Comparison of ENCODE assay signal across 8 mouse cellular contexts in genomic region chr8:83739711-83740468, GRCm38 (mm10). TPM values are rescaled to one million over a fixed set of nuclear protein-coding genes. Genes with fewer than 3 reads are reported as not detected.
A peak's percentile ranks its signal among the peaks of the same experiment; 100 is the strongest.
DNase-seq lines count a peak whose midpoint lies in the region; ATAC-seq lines count a peak whose summit lies in the region.

No protein-coding gene starts in this region.

- ATAC-seq in inflammation-experienced regulatory T-cells, adult 6 months, result peak; percentile 36
- peak; percentile 51 for ATAC-seq in megakaryocyte, adult 5-6 weeks (ENCODE audit: poor library complexity, severe bottlenecking)
- no peak for ATAC-seq in stomach, embryonic 15.5 days (ENCODE audit: insufficient read depth, low FRiP score, low read depth)
- no peak for ATAC-seq in forebrain, embryonic 15.5 days (replicated peaks)

- no peaks in the 10 kb centered on the region for H3K36me3 ChIP-seq in stomach, embryonic 15.5 days
- no peaks in the 10 kb centered on the region for H3K36me3 ChIP-seq in forebrain, embryonic 15.5 days

- H3K9me3 ChIP-seq in stomach, embryonic 15.5 days, result no peaks in the 10 kb centered on the region
- no peaks in the 10 kb centered on the region for H3K9me3 ChIP-seq in forebrain, embryonic 15.5 days

- peak overlapping the region; percentile 61 for H3K4me3 ChIP-seq in stomach, embryonic 15.5 days (replicated peaks)
- H3K4me3 ChIP-seq in forebrain, embryonic 15.5 days, result no peak overlapping the region

- H3K9ac ChIP-seq in stomach, embryonic 15.5 days, result no peak overlapping the region
- no peak overlapping the region for H3K9ac ChIP-seq in forebrain, embryonic 15.5 days (replicated peaks)

- peak overlapping the region; percentile 69 for H3K27ac ChIP-seq in stomach, embryonic 15.5 days
- H3K27ac ChIP-seq in forebrain, embryonic 15.5 days (replicated peaks), result no peak overlapping the region

- intact Hi-C loops in gastrocnemius, postnatal 14 days (cut with DNase I; ENCODE audit: low total_unique reads), result no loop called here

- H3K27me3 ChIP-seq in stomach, embryonic 15.5 days (replicated peaks), result no peaks in the 10 kb centered on the region
- H3K27me3 ChIP-seq in forebrain, embryonic 15.5 days, result peaks cover 31% of the 10 kb centered on the region

- peaks cover 32% of the 10 kb centered on the region for H3K4me1 ChIP-seq in stomach, embryonic 15.5 days
- peaks cover 11% of the 10 kb centered on the region for H3K4me1 ChIP-seq in forebrain, embryonic 15.5 days

- peak overlapping the region; percentile 96 for H3K4me2 ChIP-seq in stomach, embryonic 15.5 days
- H3K4me2 ChIP-seq in forebrain, embryonic 15.5 days (replicated peaks), result no peak overlapping the region

- peak; percentile 31 for DNase-seq in gastrocnemius, postnatal 14 days
- no peak for DNase-seq in gastrocnemius, postnatal 4 days (ENCODE audit: low spot score in 2 of 2)
- peak; percentile 79 for DNase-seq in c-Kit-positive CD71-negative TER-119-negative erythroid progenitor cells, embryonic 14.5 days (ENCODE audit: low read depth)
- DNase-seq in ovary, postnatal 36 days (ENCODE audit: low spot score), result no peak

- 42% methylated on average over 8 of the region's 8 CpGs for WGBS in stomach, embryonic 15.5 days
- 50% methylated on average over 8 of the region's 8 CpGs for WGBS in forebrain, embryonic 15.5 days

RNA-seq across cellular contexts. Expression of gene Adgre5, which starts 1.2 kb away (rescaled TPM):
- total RNA-seq in gastrocnemius, postnatal 14 days (2021), result 10 to 100 TPM; 31.6 to 40.0 TPM
- 10 to 100 TPM; 82.7 to 83.4 TPM for total RNA-seq in gastrocnemius, postnatal 4 days (2021)
- polyA plus RNA-seq in inflammation-experienced regulatory T-cells, adult 6 months (2017; shearing (Covaris generic)), result 100 to 1,000 TPM; 177 to 212 (median 210) TPM
- 239 and 242 TPM in 2 replicates for total RNA-seq in megakaryocyte, adult 5-6 weeks (2015)
- total RNA-seq in megakaryocyte, adult 5-6 weeks (2017), result 299 and 326 TPM in 2 replicates
- polyA plus RNA-seq in stomach, embryonic 15.5 days (2015; fragmentation: Nextera tagmentation; extraction: Ambion mirVana), result 29.8 and 33.7 TPM in 2 replicates
- polyA plus RNA-seq in forebrain, embryonic 15.5 days (2015; fragmentation: Nextera tagmentation; extraction: Ambion mirVana), result 8.7 and 8.8 TPM in 2 replicates

RNA-seq across cellular contexts. Expression of gene Ddx39, which starts 24.9 kb away (rescaled TPM):
- total RNA-seq in gastrocnemius, postnatal 14 days (2021), result 10 to 100 TPM; 11.0 to 14.7 TPM
- total RNA-seq in gastrocnemius, postnatal 4 days (2021), result 10 to 100 TPM; 26.1 to 27.5 TPM
- polyA plus RNA-seq in inflammation-experienced regulatory T-cells, adult 6 months (2017; shearing (Covaris generic)), result 100 to 1,000 TPM; 166 to 211 (median 167) TPM
- 66.7 and 67.7 TPM in 2 replicates for total RNA-seq in megakaryocyte, adult 5-6 weeks (2015)
- 71.2 and 77.4 TPM in 2 replicates for total RNA-seq in megakaryocyte, adult 5-6 weeks (2017)
- polyA plus RNA-seq in stomach, embryonic 15.5 days (2015; fragmentation: Nextera tagmentation; extraction: Ambion mirVana), result 180 and 185 TPM in 2 replicates
- 121 and 124 TPM in 2 replicates for polyA plus RNA-seq in forebrain, embryonic 15.5 days (2015; fragmentation: Nextera tagmentation; extraction: Ambion mirVana)

RNA-seq across cellular contexts. Expression of gene Pkn1, which starts 40.9 kb away (rescaled TPM):
- total RNA-seq in gastrocnemius, postnatal 14 days (2021), result 10 to 100 TPM; 52.5 to 52.6 TPM
- 10 to 100 TPM; 56.6 to 60.0 TPM for total RNA-seq in gastrocnemius, postnatal 4 days (2021)
- polyA plus RNA-seq in inflammation-experienced regulatory T-cells, adult 6 months (2017; shearing (Covaris generic)), result 10 to 100 TPM; 20.3 to 27.7 (median 24.6) TPM
- total RNA-seq in megakaryocyte, adult 5-6 weeks (2015), result 53.3 and 55.4 TPM in 2 replicates
- total RNA-seq in megakaryocyte, adult 5-6 weeks (2017), result 103 and 110 TPM in 2 replicates
- polyA plus RNA-seq in stomach, embryonic 15.5 days (2015; fragmentation: Nextera tagmentation; extraction: Ambion mirVana), result 29.2 and 34.8 TPM in 2 replicates
- polyA plus RNA-seq in forebrain, embryonic 15.5 days (2015; fragmentation: Nextera tagmentation; extraction: Ambion mirVana), result 29.8 and 33.1 TPM in 2 replicates

Comparison
In these comparisons a context has a peak if more than half of its experiments do, and no peak if none do; other contexts are left out.
1. DNase-seq: peak in gastrocnemius, postnatal 14 days (single experiment) and c-Kit-positive CD71-negative TER-119-negative erythroid progenitor cells, embryonic 14.5 days (single experiment); none in gastrocnemius, postnatal 4 days (0 of 2) and ovary, postnatal 36 days (single experiment).
2. ATAC-seq: peak in inflammation-experienced regulatory T-cells, adult 6 months (single experiment) and megakaryocyte, adult 5-6 weeks (single experiment); none in stomach, embryonic 15.5 days (single experiment) and forebrain, embryonic 15.5 days (single experiment).